Comparison of ENCODE assay signal across 8 mouse cellular contexts in the genomic region with DNA sequence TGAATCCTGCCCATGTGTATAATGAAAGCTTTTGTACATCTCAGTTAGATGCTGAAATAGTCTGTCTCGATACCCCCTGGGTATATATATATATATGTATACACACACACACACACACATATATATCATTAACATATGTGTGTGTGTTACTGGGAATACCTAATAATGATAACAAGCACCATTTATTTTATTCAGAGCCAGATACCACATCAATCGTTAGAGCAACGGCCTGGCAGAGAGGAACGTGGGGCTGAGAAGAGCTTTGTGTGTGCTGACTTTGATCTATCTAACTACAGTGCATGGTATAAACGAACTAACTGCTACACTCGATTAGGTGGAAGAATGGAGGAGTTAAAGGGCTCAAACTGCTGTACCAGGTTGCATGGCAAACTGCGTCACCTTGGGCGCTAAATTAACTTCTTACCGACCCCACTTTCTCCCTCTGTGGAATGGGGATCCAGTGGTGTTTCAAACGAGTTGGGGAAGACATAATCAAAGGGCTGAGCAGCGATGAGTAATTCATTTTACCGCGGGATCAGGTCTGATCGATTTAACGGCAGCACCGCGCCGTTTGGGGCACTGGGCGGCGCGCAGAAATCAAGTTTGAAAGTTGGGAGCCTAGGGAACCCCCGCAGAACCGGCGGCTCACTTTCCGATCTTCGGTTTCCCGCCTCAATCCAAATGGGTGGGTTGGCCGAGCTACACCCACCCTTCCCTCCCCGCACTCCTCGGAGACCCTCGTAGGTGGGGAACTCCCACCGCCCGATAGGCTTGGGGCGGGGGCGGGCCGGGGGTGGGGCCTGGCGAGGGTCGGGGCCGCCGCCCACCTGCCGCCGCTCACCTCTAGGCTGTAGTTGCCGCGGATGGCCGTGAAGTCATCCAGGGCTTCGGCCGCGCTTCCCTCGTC. TPM values are rescaled to one million over a fixed set of nuclear protein-coding genes. Genes with fewer than 3 reads are reported as not detected.
DNase-seq lines count a peak whose midpoint lies in the region; ATAC-seq and TF ChIP-seq lines count a peak whose summit lies in the region.

No protein-coding gene starts in this region.

- H3K4me2 ChIP-seq in embryonic facial prominence, embryonic 14.5 days (ENCODE audit: low read depth, low read length): peak overlapping the region; percentile 66
- peak overlapping the region; percentile 61 for H3K4me2 ChIP-seq in hindbrain, embryonic 14.5 days (replicated peaks)
- peak overlapping the region; percentile 69 for H3K4me2 ChIP-seq in midbrain, embryonic 11.5 days
- peak overlapping the region; percentile 69 for H3K4me2 ChIP-seq in stomach, embryonic 16.5 days (ENCODE audit: low read depth, low read length)

- intact Hi-C loops in gastrocnemius, adult 2 months (cut with DNase I): loop anchor here (5.0 kb wide), 1 partner anchor 74 kb away; a partner anchor contains a TSS

- H3K9ac ChIP-seq in embryonic facial prominence, embryonic 14.5 days (ENCODE audit: low read depth, low read length): peak overlapping the region; percentile 93
- H3K9ac ChIP-seq in hindbrain, embryonic 14.5 days: peak overlapping the region; percentile 90
- peak overlapping the region; percentile 98 for H3K9ac ChIP-seq in midbrain, embryonic 11.5 days (ENCODE audit: low read length)
- H3K9ac ChIP-seq in stomach, embryonic 16.5 days (ENCODE audit: low read length): peak overlapping the region; percentile 97

- no peaks in the 10 kb centered on the region for H3K27me3 ChIP-seq in embryonic facial prominence, embryonic 14.5 days (replicated peaks; ENCODE audit: control insufficient read depth, insufficient read depth, low read length)
- H3K27me3 ChIP-seq in hindbrain, embryonic 14.5 days (ENCODE audit: control insufficient read depth, insufficient read depth, low read length): no peaks in the 10 kb centered on the region
- H3K27me3 ChIP-seq in limb, embryonic 10.5 days (ENCODE audit: low read depth, poor library complexity, severe bottlenecking): no peaks in the 10 kb centered on the region
- no peaks in the 10 kb centered on the region for H3K27me3 ChIP-seq in midbrain, embryonic 11.5 days (ENCODE audit: control insufficient read depth, insufficient read depth, low read length)
- no peaks in the 10 kb centered on the region for H3K27me3 ChIP-seq in stomach, embryonic 16.5 days (ENCODE audit: control insufficient read depth, insufficient read depth, low read length)

- no peaks in the 10 kb centered on the region; the same call in 1 of the 2 replicates for H3K4me1 ChIP-seq in embryonic facial prominence, embryonic 14.5 days (ENCODE audit: control insufficient read depth, insufficient read depth, low read length)
- peaks cover 16% of the 10 kb centered on the region for H3K4me1 ChIP-seq in hindbrain, embryonic 14.5 days (replicated peaks; ENCODE audit: control insufficient read depth, insufficient read depth, low read length)
- peaks cover 14% of the 10 kb centered on the region for H3K4me1 ChIP-seq in limb, embryonic 10.5 days
- H3K4me1 ChIP-seq in midbrain, embryonic 11.5 days (ENCODE audit: control insufficient read depth, insufficient read depth, low read length): peaks cover 5% of the 10 kb centered on the region; the same call in 1 of the 2 replicates
- peaks cover 5% of the 10 kb centered on the region; the same call in 1 of the 2 replicates for H3K4me1 ChIP-seq in stomach, embryonic 16.5 days (ENCODE audit: control insufficient read depth, insufficient read depth, low read length)

- peak; percentile 44 for DNase-seq in gastrocnemius, adult 2 months
- DNase-seq in gastrocnemius, adult 8-10 months (ENCODE audit: low spot score in 2 of 2): no peak
- peak; percentile 74 for DNase-seq in NIH3T3 (ENCODE audit: low read depth)
- DNase-seq in embryonic facial prominence, embryonic 14.5 days (ENCODE audit: low spot score): peak; percentile 91
- peak; percentile 37 for DNase-seq in hindbrain, embryonic 14.5 days (ENCODE audit: low spot score)
- no peak for DNase-seq in limb, embryonic 10.5 days (ENCODE audit: low spot score)
- DNase-seq in midbrain, embryonic 11.5 days (ENCODE audit: low spot score, missing footprints): peak; percentile 94

- H3K36me3 ChIP-seq in embryonic facial prominence, embryonic 14.5 days (ENCODE audit: control insufficient read depth, insufficient read depth, low read length): peaks cover 7% of the 10 kb centered on the region
- peaks cover 11% of the 10 kb centered on the region for H3K36me3 ChIP-seq in hindbrain, embryonic 14.5 days (replicated peaks; ENCODE audit: control insufficient read depth, insufficient read depth)
- H3K36me3 ChIP-seq in limb, embryonic 10.5 days: peaks cover 34% of the 10 kb centered on the region
- peaks cover 7% of the 10 kb centered on the region for H3K36me3 ChIP-seq in midbrain, embryonic 11.5 days (ENCODE audit: control insufficient read depth, insufficient read depth, low read length)
- peaks cover 6% of the 10 kb centered on the region for H3K36me3 ChIP-seq in stomach, embryonic 16.5 days (ENCODE audit: control insufficient read depth, insufficient read depth, low read length)

- WGBS in embryonic facial prominence, embryonic 14.5 days: 2% methylated on average over 27 of the region's 49 CpGs
- under 1% methylated on average over 49 of the region's 49 CpGs for WGBS in hindbrain, embryonic 14.5 days
- WGBS in limb, embryonic 10.5 days: 3% methylated on average over 49 of the region's 49 CpGs
- WGBS in midbrain, embryonic 11.5 days: 1% methylated on average over 41 of the region's 49 CpGs
- WGBS in stomach, embryonic 16.5 days: 1% methylated on average over 40 of the region's 49 CpGs

- peak; percentile 89 for ATAC-seq in embryonic facial prominence, embryonic 14.5 days (ENCODE audit: low read depth)
- peak; percentile 79; the same call in 1 of the 2 replicates for ATAC-seq in hindbrain, embryonic 14.5 days (ENCODE audit: low FRiP score)
- ATAC-seq in midbrain, embryonic 11.5 days (ENCODE audit: low FRiP score): peak; percentile 92
- ATAC-seq in stomach, embryonic 16.5 days (ENCODE audit: insufficient read depth, low FRiP score): peak; percentile 86

- H3K27ac ChIP-seq in gastrocnemius, adult 2 months: peak overlapping the region; percentile 91
- H3K27ac ChIP-seq in embryonic facial prominence, embryonic 14.5 days (replicated peaks; ENCODE audit: low read depth, low read length): peak overlapping the region; percentile 98
- peak overlapping the region; percentile 97 for H3K27ac ChIP-seq in hindbrain, embryonic 14.5 days
- H3K27ac ChIP-seq in limb, embryonic 10.5 days: peak overlapping the region; percentile 98
- peak overlapping the region; percentile 97 for H3K27ac ChIP-seq in midbrain, embryonic 11.5 days (ENCODE audit: low read depth, low read length)
- peak overlapping the region; percentile 97 for H3K27ac ChIP-seq in stomach, embryonic 16.5 days (ENCODE audit: low read length)

- peak overlapping the region; percentile 98 for H3K4me3 ChIP-seq in gastrocnemius, adult 2 months
- peak overlapping the region; percentile 75 for H3K4me3 ChIP-seq in embryonic facial prominence, embryonic 14.5 days (ENCODE audit: low read depth, low read length)
- peak overlapping the region; percentile 81 for H3K4me3 ChIP-seq in hindbrain, embryonic 14.5 days (replicated peaks; ENCODE audit: low read length)
- H3K4me3 ChIP-seq in limb, embryonic 10.5 days: peak overlapping the region; percentile 78
- peak overlapping the region; percentile 60 for H3K4me3 ChIP-seq in midbrain, embryonic 11.5 days (ENCODE audit: low read depth, low read length)
- H3K4me3 ChIP-seq in stomach, embryonic 16.5 days (replicated peaks; ENCODE audit: low read length): peak overlapping the region; percentile 76

- peaks cover 4% of the 10 kb centered on the region; the same call in 1 of the 2 replicates for H3K9me3 ChIP-seq in embryonic facial prominence, embryonic 14.5 days (ENCODE audit: control insufficient read depth, low read length)
- peaks cover 9% of the 10 kb centered on the region for H3K9me3 ChIP-seq in hindbrain, embryonic 14.5 days (ENCODE audit: control insufficient read depth, low read length)
- no peaks in the 10 kb centered on the region for H3K9me3 ChIP-seq in limb, embryonic 10.5 days (replicated peaks)
- H3K9me3 ChIP-seq in midbrain, embryonic 11.5 days (ENCODE audit: control insufficient read depth, low read length): peaks cover 2% of the 10 kb centered on the region; the same call in 1 of the 2 replicates
- no peaks in the 10 kb centered on the region for H3K9me3 ChIP-seq in stomach, embryonic 16.5 days (replicated peaks; ENCODE audit: control insufficient read depth, low read length)

- peak; percentile 10; the same call in 1 of the 2 replicates for TF ChIP-seq CTCF in gastrocnemius, adult 2 months (IDR thresholded peaks at IDR 0.05)

RNA-seq across cellular contexts. Expression of a gene that starts 0.6 kb away (rescaled TPM):
- total RNA-seq in gastrocnemius, adult 2 months (2021): 1 to 10 TPM; 1.6 to 1.7 TPM
- total RNA-seq in gastrocnemius, adult 8-10 months (2022): 1 to 10 TPM; 2.1 to 3.3 (median 2.6) TPM
- 16.1 and 17.7 TPM in 2 replicates for polyA plus RNA-seq in embryonic facial prominence, embryonic 14.5 days (2014; fragmentation: Nextera tagmentation; extraction: Ambion mirVana)
- polyA plus RNA-seq in hindbrain, embryonic 14.5 days (2014; fragmentation: Nextera tagmentation; extraction: Ambion mirVana): 5.7 and 6.2 TPM in 2 replicates
- 16.6 and 23.8 TPM in 2 replicates for polyA plus RNA-seq in limb, embryonic 10.5 days (2016; fragmentation: Nextera tagmentation; extraction: Ambion mirVana)
- 42.5 and 45.5 TPM in 2 replicates for polyA plus RNA-seq in midbrain, embryonic 11.5 days (2014; fragmentation: Nextera tagmentation; extraction: Ambion mirVana)
- 17.6 and 20.2 TPM in 2 replicates for polyA plus RNA-seq in stomach, embryonic 16.5 days (2015; fragmentation: Nextera tagmentation; extraction: Ambion mirVana)

Comparison
In these comparisons a context has a peak if more than half of its experiments do, and no peak if none do; other contexts are left out.
1. DNase-seq: peak in gastrocnemius, adult 2 months (single experiment), NIH3T3 (single experiment), embryonic facial prominence, embryonic 14.5 days (single experiment), hindbrain, embryonic 14.5 days (single experiment) and midbrain, embryonic 11.5 days (single experiment); none in gastrocnemius, adult 8-10 months (0 of 2) and limb, embryonic 10.5 days (single experiment).
2. Peak in every context shown above with its lines, with median percentiles within 50 percentile points of each other: H3K27ac ChIP-seq, H3K4me3 ChIP-seq, ATAC-seq, H3K4me2 ChIP-seq and H3K9ac ChIP-seq.